14 mouse cellular contexts compared by ENCODE assay signal in the genomic region with DNA sequence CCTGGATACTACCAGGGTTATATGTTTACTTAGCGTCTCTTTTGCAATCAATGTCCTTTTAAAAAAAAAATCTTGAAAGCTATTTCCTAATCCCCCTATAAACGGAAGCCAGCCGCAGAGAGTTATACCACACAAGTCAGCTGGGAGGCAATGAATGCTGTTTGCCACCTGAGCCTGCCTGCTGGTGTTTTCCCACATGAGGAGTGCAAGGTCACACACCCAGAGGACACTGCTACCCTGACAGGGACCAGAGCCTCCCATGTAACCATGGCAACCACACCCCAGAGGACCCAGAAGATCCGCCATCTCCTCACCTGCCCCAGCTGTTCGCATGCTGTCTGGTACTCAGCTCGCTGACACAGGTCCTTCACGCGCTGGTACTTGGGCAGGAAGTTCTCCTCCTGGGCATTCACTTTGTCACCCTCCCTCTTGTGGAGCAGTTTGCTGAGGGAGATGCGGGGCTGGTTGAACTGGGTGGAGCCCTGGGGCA.
DNase-seq lines count a peak whose midpoint lies in the region; ATAC-seq lines count a peak whose summit lies in the region.
"Had no signal": no experiment of that assay in that cellular context is flagged by ENCODE, and none has a peak within 500 bp of the region (broad histone marks: within the 10 kb centered on the region; RNA-seq: fewer than 3 reads in every experiment).

No protein-coding gene starts in this region.

- DNase-seq in heart, postnatal 10 days, result no peak
- peak; percentile 25 for DNase-seq in retina, postnatal 1 day
- no peak for DNase-seq in retina, embryonic 14.5 days (ENCODE audit: low spot score)
- peak; percentile 58 to 71 for DNase-seq in lung, adult 18-20 months
- no peak for DNase-seq in left cerebral cortex, postnatal 25 days (ENCODE audit: low spot score in 2 of 2)
- no peak for DNase-seq in kidney, postnatal 14 days
- DNase-seq: forebrain, postnatal 0 days; gastrocnemius, postnatal 14 days; kidney, postnatal 10 days; thymus, postnatal 36 days had no signal

- H3K27ac ChIP-seq in heart, embryonic 14.5 days (replicated peaks in 1 of 2; ENCODE audit: control insufficient read depth in 1 of 2, insufficient read depth in 1 of 2, low read depth in 2 of 2, low read length in 2 of 2), result no peak overlapping the region; a peak in 1 of 4 replicates
- H3K27ac ChIP-seq: intestine, embryonic 15.5 days had no signal

- H3K4me2 ChIP-seq in heart, embryonic 14.5 days (ENCODE audit: low read length), result no peak overlapping the region
- H3K4me2 ChIP-seq: heart, embryonic 12.5 days; intestine, embryonic 15.5 days had no signal

- no peak overlapping the region for H3K4me3 ChIP-seq in heart, embryonic 14.5 days (ENCODE audit: control insufficient read depth in 1 of 2, insufficient read depth in 1 of 2, low read depth in 1 of 2, low read length in 2 of 2)
- H3K4me3 ChIP-seq: heart, embryonic 12.5 days; intestine, embryonic 15.5 days had no signal

- no peak for ATAC-seq in heart, embryonic 14.5 days (ENCODE audit: insufficient number of reproducible peaks, insufficient read depth, low FRiP score, low read depth)
- peak; percentile 24 for ATAC-seq in megakaryocyte progenitor cell, adult 5-6 weeks (replicated peaks; ENCODE audit: poor library complexity)
- ATAC-seq: forebrain, postnatal 0 days; intestine, embryonic 15.5 days had no signal

- no peaks in the 10 kb centered on the region for H3K27me3 ChIP-seq in heart, embryonic 14.5 days (ENCODE audit: control insufficient read depth, insufficient read depth, low read length)
- H3K27me3 ChIP-seq: heart, embryonic 12.5 days; intestine, embryonic 15.5 days had no signal

- H3K4me1 ChIP-seq in heart, embryonic 14.5 days (ENCODE audit: control insufficient read depth in 2 of 2, insufficient read depth in 2 of 2, low read length in 2 of 2), result peaks cover 23 to 42% of the 10 kb centered on the region in 2 experiments

- no peaks in the 10 kb centered on the region for H3K9me3 ChIP-seq in heart, embryonic 14.5 days (ENCODE audit: control insufficient read depth, low read length)
- H3K9me3 ChIP-seq: heart, embryonic 12.5 days; intestine, embryonic 15.5 days had no signal

- H3K36me3 ChIP-seq in heart, embryonic 14.5 days (ENCODE audit: control insufficient read depth, insufficient read depth, low read length), result peaks cover 65% of the 10 kb centered on the region

- 84% methylated on average over 9 of the region's 9 CpGs for WGBS in heart, embryonic 14.5 days

- H3K9ac ChIP-seq in heart, embryonic 14.5 days (ENCODE audit: low read length), result 0 out of 2 replicates have a peak overlapping the region, but pooled peaks have one; percentile 11
- H3K9ac ChIP-seq: forebrain, postnatal 0 days; heart, embryonic 12.5 days; intestine, embryonic 15.5 days had no signal

- intact Hi-C loops in heart, postnatal 10 days (cut with DNase I), result loop anchor here (2.0 to 10.0 kb wide), 2 partner anchors 71 to 701 kb away; partner anchors contain the start of gene Sulf2
- intact Hi-C loops in left cerebral cortex, postnatal 25 days (cut with DNase I), result loop anchor here (10.0 kb wide), 1 partner anchor 701 kb away; no protein-coding TSS in a partner anchor

Comparison
In these comparisons a context has a peak if more than half of its experiments do, and no peak if none do; other contexts are left out.
1. DNase-seq: peak in retina, postnatal 1 day (single experiment) and lung, adult 18-20 months (2 of 2); none in heart, postnatal 10 days (0 of 2), retina, embryonic 14.5 days (single experiment), left cerebral cortex, postnatal 25 days (0 of 2) and kidney, postnatal 14 days (single experiment).